Mouse (Mus musculus): Measurements from ENCODE around the gene Scin.

Scin gene

GRCm38 (mm10) chr12:40108143-40108542 lies 25.9 kb downstream of the Scin start:
- DNase-seq (ENCODE audit: low spot score in 2 of 2) = peak in 1 of 2 experiments; percentile 1

- DNase-seq (ENCODE audit: low spot score in 2 of 2) = no peak
Observed at GRCm38 (mm10) chr12:40106874-40107273, 27.2 kb downstream of the Scin start.

- DNase-seq (ENCODE audit: low spot score in 2 of 2) = no peak
Observed at GRCm38 (mm10) chr12:40104750-40105149, 29.3 kb downstream of the Scin start.

GRCm38 (mm10) chr12:40102359-40102758 lies 31.7 kb downstream of the Scin start:
- no peak for DNase-seq (ENCODE audit: low spot score in 2 of 2)

GRCm38 (mm10) chr12:40099407-40099806 lies 34.6 kb downstream of the Scin start:
- no peak for DNase-seq (ENCODE audit: low spot score in 2 of 2)

GRCm38 (mm10) chr12:40097449-40097848 lies 36.6 kb downstream of the Scin start:
- DNase-seq (ENCODE audit: low spot score in 2 of 2) = no peak

GRCm38 (mm10) chr12:40097023-40097422 lies 37.0 kb downstream of the Scin start:
- no peak for DNase-seq (ENCODE audit: low spot score in 2 of 2)

- no peak for DNase-seq (ENCODE audit: low spot score in 2 of 2)
Observed at GRCm38 (mm10) chr12:40096453-40096852, 37.6 kb downstream of the Scin start.

- DNase-seq (ENCODE audit: low spot score in 2 of 2) = no peak
Observed at GRCm38 (mm10) chr12:40090017-40090416, 44.0 kb downstream of the Scin start.

GRCm38 (mm10) chr12:40085731-40086322 lies 48.2 kb downstream of the Scin start:
- DNase-seq (ENCODE audit: low spot score in 2 of 2) = no peak

GRCm38 (mm10) chr12:40082453-40083238 lies 51.4 kb downstream of the Scin start:
- DNase-seq (ENCODE audit: low spot score in 2 of 2) = peak in 1 of 2 experiments; percentile 5

GRCm38 (mm10) chr12:40082048-40082447 lies 52.0 kb downstream of the Scin start:
- no peak for DNase-seq (ENCODE audit: low spot score in 2 of 2)

- no peak for DNase-seq (ENCODE audit: low spot score in 2 of 2)
Observed at GRCm38 (mm10) chr12:40073660-40074059, 60.4 kb downstream of the Scin start.

GRCm38 (mm10) chr12:40047024-40047423 lies 87.0 kb downstream of the Scin start:
- no peak for DNase-seq (ENCODE audit: low spot score in 2 of 2)

GRCm38 (mm10) chr12:40043816-40044585 lies 90.0 kb downstream of the Scin start:
- no peak for DNase-seq (ENCODE audit: low spot score in 2 of 2)

GRCm38 (mm10) chr12:40040067-40040466 lies 94.0 kb downstream of the Scin start:
- DNase-seq (ENCODE audit: low spot score in 2 of 2) = peak; percentile 60 to 63

- DNase-seq (ENCODE audit: low spot score in 2 of 2) = peak; percentile 90 to 93
Observed at GRCm38 (mm10) chr12:40037876-40038463, 96.1 kb downstream of the Scin start, which contains the start of gene Arl4a. Gene Arl4a, minus strand, starts transcription at chr12:40038025.

GRCm38 (mm10) chr12:40037226-40037813 lies 96.7 kb downstream of the Scin start:
- DNase-seq (ENCODE audit: low spot score in 2 of 2) = peak; percentile 99

GRCm38 (mm10) chr12:40036666-40037065 lies 97.4 kb downstream of the Scin start:
- DNase-seq (ENCODE audit: low spot score in 2 of 2) = peak in 1 of 2 experiments; percentile 31

- no peak for DNase-seq (ENCODE audit: low spot score in 2 of 2)
Observed at GRCm38 (mm10) chr12:40035506-40035905, 98.5 kb downstream of the Scin start.

- no peak for DNase-seq (ENCODE audit: low spot score in 2 of 2)
Observed at GRCm38 (mm10) chr12:40029201-40029600, 104.8 kb downstream of the Scin start.

- DNase-seq (ENCODE audit: low spot score in 2 of 2) = no peak
Observed at GRCm38 (mm10) chr12:40027846-40028245, 106.2 kb downstream of the Scin start.
